18 mouse cellular contexts compared by ENCODE assay signal in genomic region chr11:103984067-103984466, GRCm38 (mm10). TPM values are rescaled to one million over a fixed set of nuclear protein-coding genes. Genes with fewer than 3 reads are reported as not detected.
DNase-seq lines count a peak whose midpoint lies in the region; ATAC-seq and TF ChIP-seq lines count a peak whose summit lies in the region.
"Had no signal": no experiment of that assay in that cellular context is flagged by ENCODE, and none has a peak within 500 bp of the region (broad histone marks: within the 10 kb centered on the region; RNA-seq: fewer than 3 reads in every experiment).

No protein-coding gene starts in this region.

- no peaks in the 10 kb centered on the region for H3K27me3 ChIP-seq in liver, adult 2 months (ENCODE audit: control insufficient read depth, insufficient read depth, low read length)
- H3K27me3 ChIP-seq in liver, embryonic 11.5 days (replicated peaks; ENCODE audit: control insufficient read depth, insufficient read depth, low read length): no peaks in the 10 kb centered on the region
- H3K27me3 ChIP-seq in CH12.LX (replicated peaks): no peaks in the 10 kb centered on the region
- H3K27me3 ChIP-seq: heart, embryonic 15.5 days; hindbrain, embryonic 12.5 days had no signal

- dilution Hi-C loops in CH12.LX (cut with MboI; ENCODE audit: extremely low pct_ligation_motif_present, extremely low pct_unique_long_range_greater_than_20kb, low sequenced_read_pairs): no loop called here

- TF ChIP-seq CTCF in liver, adult 2 months (IDR thresholded peaks at IDR 0.05; ENCODE audit: low read depth, low read length): no peak
- no peak for TF ChIP-seq CTCF in CH12.LX (conservative IDR thresholded peaks at IDR 0.05 in 1 of 2, IDR thresholded peaks at IDR 0.05 in 1 of 2; ENCODE audit: low read depth in 2 of 2, low read length in 2 of 2)
- no peak for TF ChIP-seq CTCF in embryonic fibroblast, embryonic 13.5 days (IDR thresholded peaks at IDR 0.05; ENCODE audit: borderline replicate concordance, insufficient read depth, low read length)
- no peak for TF ChIP-seq CTCF in left cerebral cortex, adult 2 months (IDR thresholded peaks at IDR 0.05)

- intact Hi-C loops in left cerebral cortex, postnatal 25 days (cut with DNase I): loop anchor here (10.0 kb wide), 1 partner anchor 301 kb away; no protein-coding TSS in a partner anchor
- intact Hi-C loops in left cerebral cortex, adult 2 months (cut with DNase I): no loop called here

- TF ChIP-seq EP300 in CH12.LX (IDR thresholded peaks at IDR 0.05; ENCODE audit: low read length): peak; percentile 79

- H3K9me3 ChIP-seq in liver, embryonic 11.5 days (ENCODE audit: control insufficient read depth, low read length): no peaks in the 10 kb centered on the region
- H3K9me3 ChIP-seq in CH12.LX (replicated peaks; ENCODE audit: low read length): no peaks in the 10 kb centered on the region
- H3K9me3 ChIP-seq: forebrain, embryonic 10.5 days; heart, embryonic 15.5 days; hindbrain, embryonic 12.5 days; midbrain, embryonic 10.5 days had no signal

- in situ Hi-C loops in CH12.LX (cut with MboI; ENCODE audit: low pct_ligation_motif_present, low pct_unique_long_range_greater_than_20kb, low sequenced_read_pairs): no loop called here

- H3K27ac ChIP-seq in liver, adult 2 months (replicated peaks; ENCODE audit: insufficient read depth, low read depth, low read length): peak overlapping the region; percentile 16; the same call in 1 of the 2 replicates
- no peak overlapping the region for H3K27ac ChIP-seq in liver, embryonic 11.5 days (ENCODE audit: low read depth, low read length)
- peak overlapping the region; percentile 43 for H3K27ac ChIP-seq in CH12.LX (ENCODE audit: insufficient read depth, low read depth)
- peak overlapping the region; percentile 75 for H3K27ac ChIP-seq in embryonic fibroblast, embryonic 13.5 days (ENCODE audit: insufficient read depth, low read length)
- no peak overlapping the region for H3K27ac ChIP-seq in left cerebral cortex, adult 2 months
- H3K27ac ChIP-seq: forebrain, embryonic 10.5 days; heart, embryonic 15.5 days; hindbrain, embryonic 12.5 days; midbrain, embryonic 10.5 days had no signal

- 77% methylated on average over 5 of the region's 5 CpGs for WGBS in liver, adult 2 months
- WGBS in liver, embryonic 11.5 days: 53% methylated on average over 5 of the region's 5 CpGs

- H3K4me3 ChIP-seq in liver, adult 2 months (ENCODE audit: insufficient read depth, low read depth, low read length): no peak overlapping the region
- no peak overlapping the region for H3K4me3 ChIP-seq in liver, embryonic 11.5 days (ENCODE audit: low read depth, low read length)
- no peak overlapping the region for H3K4me3 ChIP-seq in CH12.LX (replicated peaks in 1 of 3; ENCODE audit: low read depth in 2 of 3, low read length in 2 of 3, poor library complexity in 1 of 3)
- no peak overlapping the region for H3K4me3 ChIP-seq in embryonic fibroblast, embryonic 13.5 days (ENCODE audit: insufficient read depth, low read length)
- H3K4me3 ChIP-seq in left cerebral cortex, adult 2 months: no peak overlapping the region
- H3K4me3 ChIP-seq: forebrain, embryonic 10.5 days; heart, embryonic 15.5 days; hindbrain, embryonic 12.5 days; midbrain, embryonic 10.5 days had no signal

- no peaks in the 10 kb centered on the region for H3K79me2 ChIP-seq in liver, adult 2 months (ENCODE audit: control insufficient read depth, insufficient read depth, low read length)
- H3K79me2 ChIP-seq in CH12.LX (replicated peaks; ENCODE audit: control insufficient read depth, extremely low read depth, insufficient read depth, poor library complexity, severe bottlenecking): no peaks in the 10 kb centered on the region

- H3K4me2 ChIP-seq in liver, embryonic 11.5 days: no peak overlapping the region
- H3K4me2 ChIP-seq in CH12.LX (ENCODE audit: insufficient read depth, low read depth, poor library complexity, severe bottlenecking): no peak overlapping the region
- H3K4me2 ChIP-seq: heart, embryonic 15.5 days; hindbrain, embryonic 12.5 days had no signal

- DNase-seq in liver, adult 2 months (ENCODE audit: extremely low read depth, low read depth, low spot score): peak; percentile 29
- DNase-seq in liver, embryonic 11.5 days (ENCODE audit: low spot score): no peak
- DNase-seq in CH12.LX (ENCODE audit: extremely low read depth): peak; percentile 82
- DNase-seq in left cerebral cortex, postnatal 25 days (ENCODE audit: low spot score in 2 of 2): no peak
- no peak for DNase-seq in left cerebral cortex, adult 2 months (ENCODE audit: extremely low spot score in 1 of 2, low spot score in 2 of 2)
- no peak for DNase-seq in right cerebral cortex, adult 2 months (ENCODE audit: low spot score in 2 of 2)
- DNase-seq: adrenal gland, postnatal 36 days; cerebellum, adult 11-12 months; lung, adult 2 months; right cerebral cortex, postnatal 14 days; thymus, postnatal 25 days had no signal

- peaks cover 14% of the 10 kb centered on the region for H3K36me3 ChIP-seq in liver, adult 2 months (ENCODE audit: control insufficient read depth, insufficient read depth, low read length)
- H3K36me3 ChIP-seq in liver, embryonic 11.5 days (ENCODE audit: control insufficient read depth, insufficient read depth, low read length): peaks cover 6% of the 10 kb centered on the region
- peaks cover 31 to 75% of the 10 kb centered on the region in 2 experiments for H3K36me3 ChIP-seq in CH12.LX (replicated peaks in 1 of 2; ENCODE audit: control insufficient read depth in 1 of 2, insufficient read depth in 1 of 2, low read length in 1 of 2)

- no peak for TF ChIP-seq RAD21 in CH12.LX (IDR thresholded peaks at IDR 0.05; ENCODE audit: low read depth, low read length)

- no peak overlapping the region for H3K9ac ChIP-seq in liver, adult 2 months (ENCODE audit: low read depth, low read length)
- H3K9ac ChIP-seq in liver, embryonic 11.5 days (ENCODE audit: low read depth, low read length): no peak overlapping the region
- H3K9ac ChIP-seq in CH12.LX (ENCODE audit: insufficient read depth, low read depth): no peak overlapping the region
- H3K9ac ChIP-seq: heart, embryonic 15.5 days; hindbrain, embryonic 12.5 days had no signal

- no peak for ATAC-seq in liver, embryonic 11.5 days (replicated peaks; ENCODE audit: low FRiP score)
- ATAC-seq in monocyte, adult 5-6 weeks (replicated peaks; ENCODE audit: insufficient number of reproducible peaks, low FRiP score, low TSS enrichment, poor library complexity, severe bottlenecking): peak; percentile 52
- ATAC-seq: intestine, postnatal 0 days had no signal

- H3K4me1 ChIP-seq in liver, adult 2 months (ENCODE audit: control insufficient read depth, insufficient read depth, low read length): no peaks in the 10 kb centered on the region
- no peaks in the 10 kb centered on the region; the same call in 1 of the 2 replicates for H3K4me1 ChIP-seq in liver, embryonic 11.5 days (replicated peaks; ENCODE audit: control insufficient read depth, insufficient read depth, low read length)
- H3K4me1 ChIP-seq in CH12.LX (ENCODE audit: control insufficient read depth in 1 of 2, insufficient read depth in 2 of 2): peaks cover 6 to 67% of the 10 kb centered on the region in 2 experiments
- peaks cover 13% of the 10 kb centered on the region for H3K4me1 ChIP-seq in embryonic fibroblast, embryonic 13.5 days (ENCODE audit: control insufficient read depth, insufficient read depth, low read length)
- H3K4me1 ChIP-seq: heart, embryonic 15.5 days; midbrain, embryonic 10.5 days had no signal

- no peak for TF ChIP-seq POLR2A in liver, adult 2 months (IDR thresholded peaks at IDR 0.05; ENCODE audit: extremely low read depth, insufficient read depth, low read length)
- TF ChIP-seq POLR2A in CH12.LX (IDR thresholded peaks at IDR 0.05; ENCODE audit: low read depth, low read length): no peak
- TF ChIP-seq POLR2A in embryonic fibroblast, embryonic 13.5 days (IDR thresholded peaks at IDR 0.05; ENCODE audit: low read depth, low read length): no peak

TF ChIP-seq in CH12.LX, 34 proteins besides CTCF, POLR2A, EP300 and RAD21:
- TF ChIP-seq JUN (IDR thresholded peaks at IDR 0.05; ENCODE audit: insufficient read depth, low read depth, low read length) (peak; percentile 58; the same call in 1 of the 2 replicates), E2F4 (IDR thresholded peaks at IDR 0.05; ENCODE audit: insufficient replicate concordance, low read depth, low read length) (no peak), JUND (conservative IDR thresholded peaks at IDR 0.05; ENCODE audit: low read depth, low read length) (peak; percentile 68), HCFC1 (IDR thresholded peaks at IDR 0.05; ENCODE audit: low read depth, low read length) (no peak)

RNA-seq across cellular contexts. Expression of gene Arf2, which starts 17.5 kb away (rescaled TPM):
- total RNA-seq in liver, adult 2 months (2014; rRNA removed): 6.6 and 7.8 TPM in 2 replicates
- polyA plus RNA-seq in liver, adult 2 months (2012; rRNA removed): 3.8 and 4.3 TPM in 2 replicates
- 28.2 and 32.7 TPM in 2 replicates for polyA plus RNA-seq in liver, embryonic 11.5 days (2014; fragmentation: Nextera tagmentation; extraction: Ambion mirVana)
- 13.3 and 16.8 TPM in 2 replicates for total RNA-seq in CH12.LX (2012; rRNA removed)
- total RNA-seq in CH12.LX (2014; rRNA removed): 24.7 and 27.8 TPM in 2 replicates
- 14.9 and 25.2 TPM in 2 replicates for polyA plus RNA-seq in CH12.LX (2012; ENCODE audit: insufficient read length, low read depth)
- 52.9 and 61.6 TPM in 2 replicates for polyA plus RNA-seq in embryonic fibroblast, embryonic 13.5 days (2011; ENCODE audit: insufficient read length, low read depth, missing spikeins)
- 52.6 to 86.8 TPM (median 79.1 TPM) in 3 replicates for total RNA-seq in monocyte, adult 5-6 weeks (2017)
- total RNA-seq in left cerebral cortex, postnatal 25 days (2021): 10 to 100 TPM; 48.9 to 56.4 TPM
- 10 to 100 TPM; 49.5 to 51.4 TPM for total RNA-seq in left cerebral cortex, adult 2 months (2021)

RNA-seq across cellular contexts. Expression of gene Nsf, which starts 30.2 kb away (rescaled TPM):
- 10.2 and 11.9 TPM in 2 replicates for total RNA-seq in liver, adult 2 months (2014; rRNA removed)
- polyA plus RNA-seq in liver, adult 2 months (2012; rRNA removed): 9.8 and 14.0 TPM in 2 replicates
- polyA plus RNA-seq in liver, embryonic 11.5 days (2014; fragmentation: Nextera tagmentation; extraction: Ambion mirVana): 50.3 and 54.3 TPM in 2 replicates
- 46.9 and 50.9 TPM in 2 replicates for total RNA-seq in CH12.LX (2012; rRNA removed)
- 48.1 and 50.0 TPM in 2 replicates for total RNA-seq in CH12.LX (2014; rRNA removed)
- polyA plus RNA-seq in CH12.LX (2012; ENCODE audit: insufficient read length, low read depth): 95.0 and 99.3 TPM in 2 replicates
- polyA plus RNA-seq in embryonic fibroblast, embryonic 13.5 days (2011; ENCODE audit: insufficient read length, low read depth, missing spikeins): 37.5 and 41.6 TPM in 2 replicates
- 73.0 to 93.1 TPM (median 86.5 TPM) in 3 replicates for total RNA-seq in monocyte, adult 5-6 weeks (2017)
- 100 to 1,000 TPM; 889 to 958 TPM for total RNA-seq in left cerebral cortex, postnatal 25 days (2021)
- 100 to 1,000 TPM; 858 to 979 TPM for total RNA-seq in left cerebral cortex, adult 2 months (2021)

Comparison
In these comparisons a context has a peak if more than half of its experiments do, and no peak if none do; other contexts are left out.
1. DNase-seq: peak in liver, adult 2 months (single experiment) and CH12.LX (single experiment); none in liver, embryonic 11.5 days (single experiment), left cerebral cortex, postnatal 25 days (0 of 2), left cerebral cortex, adult 2 months (0 of 2) and right cerebral cortex, adult 2 months (0 of 2).
2. H3K27ac ChIP-seq: peak in liver, adult 2 months (single experiment), CH12.LX (single experiment) and embryonic fibroblast, embryonic 13.5 days (single experiment); none in liver, embryonic 11.5 days (single experiment) and left cerebral cortex, adult 2 months (single experiment).